Comparison of ENCODE assay signal across 9 mouse cellular contexts in genomic region chr3:34795984-34796266, GRCm38 (mm10).
A peak's percentile ranks its signal among the peaks of the same experiment; 100 is the strongest.
DNase-seq lines count a peak whose midpoint lies in the region; ATAC-seq and TF ChIP-seq lines count a peak whose summit lies in the region.
"Had no signal": no experiment of that assay in that cellular context is flagged by ENCODE, and none has a peak within 500 bp of the region (broad histone marks: within the 10 kb centered on the region; RNA-seq: fewer than 3 reads in every experiment).

No protein-coding gene starts in this region.

- no peak for DNase-seq in kidney, postnatal 36 days
- DNase-seq in ovary, adult 18-20 months (ENCODE audit: low spot score), result no peak
- DNase-seq in embryo, embryonic 9.5 days (ENCODE audit: extremely low spot score), result no peak
- DNase-seq in cerebellum, adult 11-12 months, result no peak

- H3K4me1 ChIP-seq in kidney, embryonic 16.5 days (ENCODE audit: insufficient read depth, low read length), result peaks cover 11% of the 10 kb centered on the region
- H3K4me1 ChIP-seq in embryonic fibroblast, embryonic 13.5 days (ENCODE audit: control insufficient read depth, insufficient read depth, low read length), result no peaks in the 10 kb centered on the region
- H3K4me1 ChIP-seq in hindbrain, embryonic 16.5 days (ENCODE audit: control insufficient read depth, insufficient read depth, low read depth, low read length), result peaks cover 7% of the 10 kb centered on the region
- H3K4me1 ChIP-seq in midbrain, embryonic 16.5 days (ENCODE audit: control insufficient read depth, insufficient read depth, low read length), result peaks cover 7% of the 10 kb centered on the region; the same call in 1 of the 2 replicates

- no peaks in the 10 kb centered on the region for H3K36me3 ChIP-seq in kidney, embryonic 16.5 days (ENCODE audit: insufficient read depth, low read length)
- no peaks in the 10 kb centered on the region for H3K36me3 ChIP-seq in hindbrain, embryonic 16.5 days (ENCODE audit: control insufficient read depth, insufficient read depth, low read length)
- H3K36me3 ChIP-seq in midbrain, embryonic 16.5 days (ENCODE audit: control insufficient read depth, insufficient read depth, low read length), result no peaks in the 10 kb centered on the region
- H3K36me3 ChIP-seq: G1E had no signal

- TF ChIP-seq CTCF in embryonic fibroblast, embryonic 13.5 days (IDR thresholded peaks at IDR 0.05; ENCODE audit: borderline replicate concordance, insufficient read depth, low read length), result no peak

- ATAC-seq in kidney, embryonic 16.5 days (ENCODE audit: low FRiP score, low TSS enrichment), result no peak
- ATAC-seq in hindbrain, embryonic 16.5 days, result no peak
- ATAC-seq in midbrain, embryonic 16.5 days, result no peak

- peak overlapping the region; percentile 72 for H3K4me2 ChIP-seq in kidney, embryonic 16.5 days (replicated peaks; ENCODE audit: low read depth, low read length)
- peak overlapping the region; percentile 69 for H3K4me2 ChIP-seq in hindbrain, embryonic 16.5 days (ENCODE audit: low read length)
- H3K4me2 ChIP-seq in midbrain, embryonic 16.5 days (ENCODE audit: low read length), result peak overlapping the region; percentile 69

- peak overlapping the region; percentile 41 for H3K4me3 ChIP-seq in kidney, embryonic 16.5 days (ENCODE audit: low read length)
- peak overlapping the region; percentile 42 for H3K4me3 ChIP-seq in embryonic fibroblast, embryonic 13.5 days (ENCODE audit: insufficient read depth, low read length)
- peak overlapping the region; percentile 39 for H3K4me3 ChIP-seq in hindbrain, embryonic 16.5 days (ENCODE audit: low read length)
- peak overlapping the region; percentile 29 for H3K4me3 ChIP-seq in midbrain, embryonic 16.5 days (ENCODE audit: low read depth, low read length)

- no peaks in the 10 kb centered on the region for H3K9me3 ChIP-seq in kidney, embryonic 16.5 days (ENCODE audit: low read length)
- H3K9me3 ChIP-seq in hindbrain, embryonic 16.5 days (ENCODE audit: control insufficient read depth, low read length), result no peaks in the 10 kb centered on the region
- H3K9me3 ChIP-seq in midbrain, embryonic 16.5 days (replicated peaks; ENCODE audit: control insufficient read depth, low read length, poor library complexity, severe bottlenecking), result no peaks in the 10 kb centered on the region

- TF ChIP-seq POLR2A in embryonic fibroblast, embryonic 13.5 days (IDR thresholded peaks at IDR 0.05; ENCODE audit: low read depth, low read length), result no peak

- H3K9ac ChIP-seq in kidney, embryonic 16.5 days (replicated peaks; ENCODE audit: low read length), result 0 out of 2 replicates have a peak overlapping the region, but pooled peaks have one; percentile 36
- H3K9ac ChIP-seq in hindbrain, embryonic 16.5 days (ENCODE audit: low read depth, low read length), result peak overlapping the region; percentile 24
- H3K9ac ChIP-seq in midbrain, embryonic 16.5 days (ENCODE audit: low read depth, low read length), result no peak overlapping the region

- H3K27ac ChIP-seq in kidney, embryonic 16.5 days (ENCODE audit: low read length), result no peak overlapping the region
- no peak overlapping the region for H3K27ac ChIP-seq in embryonic fibroblast, embryonic 13.5 days (ENCODE audit: insufficient read depth, low read length)
- no peak overlapping the region for H3K27ac ChIP-seq in hindbrain, embryonic 16.5 days (ENCODE audit: low read depth, low read length)
- no peak overlapping the region for H3K27ac ChIP-seq in midbrain, embryonic 16.5 days (ENCODE audit: low read length)

- H3K27me3 ChIP-seq in kidney, embryonic 16.5 days (ENCODE audit: insufficient read depth, low read length), result no peaks in the 10 kb centered on the region
- no peaks in the 10 kb centered on the region for H3K27me3 ChIP-seq in hindbrain, embryonic 16.5 days (replicated peaks; ENCODE audit: control insufficient read depth, insufficient read depth, low read length)
- no peaks in the 10 kb centered on the region for H3K27me3 ChIP-seq in midbrain, embryonic 16.5 days (ENCODE audit: control insufficient read depth, insufficient read depth, low read depth, low read length)

- 8% methylated on average over 5 of the region's 5 CpGs for WGBS in kidney, embryonic 16.5 days
- 11% methylated on average over 5 of the region's 5 CpGs for WGBS in hindbrain, embryonic 16.5 days
- 15% methylated on average over 5 of the region's 5 CpGs for WGBS in midbrain, embryonic 16.5 days
